Mouse (Mus musculus) midbrain, embryonic 16.5 days (tissue): ENCODE data around the gene Gm49369. TPM values are rescaled to one million over a fixed set of nuclear protein-coding genes. Genes with fewer than 3 reads are reported as not detected.

Source experiments
- ATAC-seq: fragments of 200-750 bp; cut with Nextera tagmentation; 2 replicates; pipeline ENCODE4 v1.8.0; 2017; ENCODE audit warnings: moderate TSS enrichment
- H3K27ac ChIP-seq: fragments of 300-500 bp; sonication (generic); 2 replicates; pipeline ENCODE4 v1.5.1; 2014; ENCODE audit warnings: mild to moderate bottlenecking, low read length, mixed read lengths
- H3K27me3 ChIP-seq: fragments of 300-500 bp; sonication (generic); 2 replicates; pipeline ENCODE4 v1.6.1; 2014; ENCODE audit warnings: low read depth, low read length, mixed read lengths; ENCODE audit not compliant: control insufficient read depth, insufficient read depth
- H3K36me3 ChIP-seq: fragments of 300-500 bp; sonication (generic); 2 replicates; pipeline ENCODE4 v1.6.1; 2014; ENCODE audit warnings: mild to moderate bottlenecking, low read length, moderate library complexity, mixed read lengths; ENCODE audit not compliant: control insufficient read depth, insufficient read depth
- H3K4me1 ChIP-seq: fragments of 300-500 bp; sonication (generic); 2 replicates; pipeline ENCODE4 v1.6.1; 2014; ENCODE audit warnings: mild to moderate bottlenecking, low read length, mixed read lengths; ENCODE audit not compliant: control insufficient read depth, insufficient read depth
- H3K4me2 ChIP-seq: fragments of 300-500 bp; sonication (generic); 2 replicates; pipeline ENCODE4 v1.6.1; 2014; ENCODE audit warnings: mild to moderate bottlenecking, low read length, mixed read lengths
- H3K4me3 ChIP-seq: fragments of 300-500 bp; sonication (generic); 2 replicates; pipeline ENCODE4 v1.5.1; 2014; ENCODE audit warnings: low read depth, mild to moderate bottlenecking, low read length, moderate library complexity, mixed read lengths
- H3K9ac ChIP-seq: fragments of 300-500 bp; sonication (generic); 2 replicates; pipeline ENCODE4 v1.6.1; 2014; ENCODE audit warnings: low read depth, low read length, mixed read lengths
- H3K9me3 ChIP-seq: fragments of 300-500 bp; sonication (generic); replicated peaks from 2 replicates; pipeline ENCODE4 v1.6.1; 2014; ENCODE audit warnings: mild to moderate bottlenecking, low read length, mixed read lengths; ENCODE audit not compliant: control insufficient read depth, poor library complexity, severe bottlenecking
- WGBS: fragments of 180-500 bp; shearing (Covaris S2); extraction: QIAGEN DNeasy Blood & Tissue Kit; methylation state at CpG from one replicate; pipeline ENCODE4 v1.1.7; 2014; 5-methylcytosine and 5-hydroxymethylcytosine counted together
- polyA plus RNA-seq: library from polyadenylated mRNA; unstranded; fragments of >200 nt; fragmentation: Nextera tagmentation; extraction: Ambion mirVana; gene quantifications from 2 replicates; pipeline ENCODE4 v1.2.1, GENCODE M21; 2015

The Gm49369 gene
- polyA plus RNA-seq, 1 experiment from 2014 or later, result 2.5 TPM

DNA sequence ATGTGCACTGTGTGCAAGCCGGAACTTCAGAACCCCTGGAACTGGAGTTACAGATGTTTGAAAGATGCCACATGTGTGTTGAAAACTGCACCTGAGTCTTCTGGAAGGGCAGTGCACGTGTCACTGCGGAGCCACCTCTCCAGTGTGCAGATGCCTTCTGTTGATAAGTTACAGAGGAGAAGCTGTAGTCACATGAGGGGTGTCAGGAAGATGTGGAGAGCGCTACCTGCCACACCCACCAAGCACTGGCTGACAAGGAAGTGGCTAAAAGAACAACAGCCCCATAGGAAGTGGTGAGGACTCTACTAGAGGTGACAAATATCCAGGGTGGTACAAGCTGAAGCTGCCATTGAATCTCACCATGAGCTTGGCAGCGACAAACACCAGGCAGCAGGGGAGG, 28.6 kb downstream of the Gm49369 start:
- 84% methylated on average over 5 of the region's 5 CpGs for WGBS
- Histone ChIP-seq H3K9ac (no peak overlapping the region), H3K36me3 (no peaks in the 10 kb centered on the region), H3K4me2 (no peak overlapping the region), H3K9me3 (no peaks in the 10 kb centered on the region), H3K27ac (no peak overlapping the region), H3K4me1 (peaks cover 5% of the 10 kb centered on the region; the same call in 1 of the 2 replicates), H3K27me3 (no peaks in the 10 kb centered on the region), H3K4me3 (no peak overlapping the region)
- ATAC-seq, result no peak

DNA sequence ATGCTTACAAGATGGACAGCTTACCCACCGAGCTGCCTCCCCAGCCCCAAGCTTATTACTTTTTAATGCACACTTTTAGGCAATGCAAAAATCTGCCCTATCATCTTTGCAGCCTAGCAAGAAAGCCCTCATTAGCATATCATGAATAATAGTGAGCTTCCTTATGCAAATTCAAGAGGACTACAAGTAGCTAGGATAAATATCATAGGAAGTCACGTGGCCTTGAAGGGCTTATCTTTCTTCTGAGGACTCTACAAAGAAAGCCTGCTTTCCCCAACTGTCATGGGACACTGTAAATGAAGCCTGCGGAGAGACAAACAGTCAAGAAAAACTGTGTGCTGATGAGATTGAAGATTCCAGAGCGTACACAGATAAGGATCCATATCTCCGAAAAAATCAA, 30.9 kb downstream of the Gm49369 start:
- ATAC-seq, result peak; percentile 70; the same call in 1 of the 2 replicates
- Histone ChIP-seq H3K4me3 (no peak overlapping the region), H3K36me3 (no peaks in the 10 kb centered on the region), H3K9ac (no peak overlapping the region), H3K4me1 (peaks cover 5% of the 10 kb centered on the region; the same call in 1 of the 2 replicates), H3K27me3 (no peaks in the 10 kb centered on the region), H3K27ac (peak overlapping the region; percentile 31; the same call in 1 of the 2 replicates), H3K9me3 (no peaks in the 10 kb centered on the region), H3K4me2 (no peak overlapping the region)
- WGBS, result 40% methylated on average over 5 of the region's 5 CpGs

DNA sequence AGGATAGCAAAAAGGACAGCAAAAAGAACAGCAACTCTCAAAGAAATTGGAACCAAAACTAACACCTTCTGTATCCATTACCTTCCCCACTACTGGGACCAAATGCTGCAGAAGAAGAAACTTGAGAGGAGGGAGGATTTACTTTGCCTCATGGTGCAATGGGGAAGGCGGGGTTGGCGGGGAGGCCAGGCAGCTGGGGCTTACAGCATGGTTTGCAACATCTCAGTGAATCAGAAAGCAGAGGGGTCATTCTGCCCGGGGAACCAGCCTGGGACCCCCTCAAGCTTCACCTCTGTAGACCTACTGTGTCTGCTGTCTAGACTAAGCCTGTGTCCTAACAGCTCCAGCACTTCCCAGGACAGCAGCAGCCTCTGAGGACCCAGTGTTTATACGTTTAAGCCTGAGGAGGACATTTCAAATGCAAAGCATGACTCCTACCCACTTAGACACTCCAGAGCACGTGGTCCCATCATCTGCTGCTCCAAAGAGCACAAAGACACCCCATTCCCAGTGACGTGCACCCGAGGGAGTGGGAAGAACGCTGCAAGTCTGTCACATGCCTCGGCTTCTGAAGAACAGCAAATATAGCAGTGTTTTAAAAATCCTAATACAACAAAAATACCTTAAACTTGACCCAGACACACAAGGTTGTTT, 33.0 kb downstream of the Gm49369 start:
- Histone ChIP-seq H3K4me3 (no peak overlapping the region), H3K4me2 (no peak overlapping the region), H3K36me3 (no peaks in the 10 kb centered on the region), H3K9me3 (no peaks in the 10 kb centered on the region), H3K27ac (no peak overlapping the region), H3K27me3 (no peaks in the 10 kb centered on the region), H3K4me1 (peaks cover 5% of the 10 kb centered on the region; the same call in 1 of the 2 replicates), H3K9ac (no peak overlapping the region)
- ATAC-seq, result peak; percentile 84
- 14% methylated on average over 9 of the region's 9 CpGs for WGBS

DNA sequence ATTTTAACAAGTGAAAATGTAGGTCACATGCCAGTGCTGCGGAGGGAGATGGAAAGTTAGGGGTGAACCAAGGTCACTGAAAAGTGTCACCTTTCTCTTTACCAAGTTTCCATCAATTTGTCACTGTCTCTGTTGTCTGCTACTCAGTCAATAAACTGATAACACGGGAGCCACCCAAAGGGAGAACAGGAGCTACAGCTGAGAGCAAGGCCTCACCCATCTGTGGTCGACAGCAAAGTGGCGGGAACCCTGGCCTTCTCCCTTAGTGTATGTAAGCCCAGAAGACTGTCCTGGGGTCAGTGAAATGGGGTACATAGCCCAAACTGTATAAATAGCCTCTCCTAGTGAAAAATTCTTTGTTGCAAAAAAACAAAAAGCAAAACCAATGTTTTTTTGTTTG, 34.9 kb downstream of the Gm49369 start:
- Histone ChIP-seq H3K27me3 (no peaks in the 10 kb centered on the region), H3K4me1 (peaks cover 5% of the 10 kb centered on the region; the same call in 1 of the 2 replicates), H3K4me3 (no peak overlapping the region), H3K9ac (no peak overlapping the region), H3K9me3 (no peaks in the 10 kb centered on the region), H3K36me3 (no peaks in the 10 kb centered on the region), H3K4me2 (no peak overlapping the region), H3K27ac (no peak overlapping the region)
- no peak for ATAC-seq
- WGBS, result 85% methylated on average over 4 of the region's 4 CpGs

DNA sequence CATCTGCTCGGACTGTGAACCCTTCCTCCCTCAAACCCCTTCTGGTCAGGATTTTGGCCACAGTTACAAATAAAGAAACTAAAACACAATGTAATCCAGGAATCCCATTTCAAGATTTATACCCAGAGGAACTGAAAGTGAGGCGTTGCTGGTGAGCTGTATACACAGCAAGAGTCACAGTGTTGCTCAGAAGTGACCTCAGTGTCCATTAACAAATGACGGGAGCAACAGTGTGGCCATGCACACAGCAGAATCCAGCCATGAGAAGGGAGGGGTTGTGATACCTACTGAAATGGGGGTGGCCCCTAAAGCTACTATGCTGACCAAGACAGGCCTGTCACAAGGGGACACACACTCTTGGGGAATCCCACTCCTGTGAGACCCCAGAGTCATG, 40.2 kb downstream of the Gm49369 start:
- H3K4me3 ChIP-seq, result no peak overlapping the region
- H3K9ac ChIP-seq, result no peak overlapping the region
- WGBS, result 81% methylated on average over 3 of the region's 3 CpGs
- ATAC-seq, result no peak
- H3K36me3 ChIP-seq, result no peaks in the 10 kb centered on the region
- H3K27me3 ChIP-seq, result no peaks in the 10 kb centered on the region
- no peaks in the 10 kb centered on the region for H3K4me1 ChIP-seq
- no peaks in the 10 kb centered on the region for H3K9me3 ChIP-seq
- H3K27ac ChIP-seq, result no peak overlapping the region
- no peak overlapping the region for H3K4me2 ChIP-seq

DNA sequence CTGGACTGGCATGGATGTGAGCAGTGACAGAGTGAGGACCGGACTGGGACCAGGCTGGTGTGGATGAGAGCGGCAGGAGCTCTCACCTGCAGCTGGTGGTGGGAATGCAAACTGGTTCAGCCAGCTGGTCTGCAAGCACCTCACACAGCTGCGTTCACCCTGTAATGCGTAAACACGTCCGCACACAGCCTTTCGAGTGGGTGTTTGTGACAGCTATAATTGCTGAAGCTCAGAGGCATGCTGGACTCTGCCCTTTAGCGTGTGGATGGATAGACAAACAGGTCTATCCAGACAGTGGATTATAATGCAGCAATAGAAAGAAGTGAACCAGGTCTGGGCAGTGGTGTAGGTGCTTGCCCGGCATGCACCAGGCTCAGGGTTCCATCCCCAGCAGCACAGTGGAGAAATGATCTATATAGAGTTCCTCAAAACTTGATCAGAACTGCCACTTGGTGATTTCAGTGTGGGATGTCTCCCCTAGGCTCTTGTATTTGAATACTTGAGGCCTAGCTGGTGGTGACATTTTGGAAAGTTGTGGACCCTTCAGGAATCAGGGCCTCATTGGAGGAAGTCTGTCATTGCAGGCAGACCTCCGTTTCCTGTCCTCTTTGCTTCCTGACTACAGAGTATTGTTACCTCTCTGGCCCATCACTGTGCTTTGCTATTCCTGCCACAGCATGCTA, 40.8 kb downstream of the Gm49369 start:
- H3K4me1 ChIP-seq, result no peaks in the 10 kb centered on the region
- H3K4me3 ChIP-seq, result no peak overlapping the region
- H3K9me3 ChIP-seq, result no peaks in the 10 kb centered on the region
- no peaks in the 10 kb centered on the region for H3K36me3 ChIP-seq
- H3K27me3 ChIP-seq, result no peaks in the 10 kb centered on the region
- no peak overlapping the region for H3K4me2 ChIP-seq
- H3K27ac ChIP-seq, result no peak overlapping the region
- no peak for ATAC-seq
- H3K9ac ChIP-seq, result no peak overlapping the region
- 79% methylated on average over 10 of the region's 10 CpGs for WGBS

DNA sequence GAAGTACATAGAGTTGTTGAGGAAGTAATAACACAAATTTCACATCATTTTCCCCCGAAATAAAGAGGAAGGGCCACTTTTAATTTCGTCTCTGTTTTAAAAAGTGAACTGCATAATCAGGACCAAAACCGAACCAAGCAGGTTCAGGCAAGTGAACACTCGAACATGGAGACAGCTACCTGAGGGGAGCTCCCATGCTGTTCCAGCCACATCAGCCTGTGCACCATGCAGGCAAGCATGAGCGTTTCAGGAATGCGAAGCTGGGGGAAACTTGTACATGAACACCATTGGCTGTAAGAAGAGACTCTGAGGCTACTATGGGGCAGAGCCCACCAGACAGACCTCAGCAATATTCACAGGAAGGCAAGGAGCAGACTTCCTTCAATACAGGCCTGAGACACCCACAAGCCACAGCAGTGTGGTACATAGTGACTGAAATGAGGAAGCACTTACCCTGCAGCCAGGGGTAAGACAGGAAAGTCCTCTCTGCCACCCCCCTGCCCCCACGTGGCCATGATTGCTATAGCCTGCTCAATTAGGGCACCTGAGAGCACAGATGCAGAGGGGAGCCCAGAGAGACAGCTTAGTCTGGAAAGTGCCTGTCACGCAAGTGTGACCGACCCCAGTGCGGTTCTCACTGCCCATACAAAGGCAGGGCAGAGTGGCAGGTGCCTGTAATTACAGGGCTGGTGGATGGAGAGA, 42.0 kb downstream of the Gm49369 start:
- Histone ChIP-seq H3K4me1 (no peaks in the 10 kb centered on the region), H3K36me3 (no peaks in the 10 kb centered on the region), H3K9ac (no peak overlapping the region), H3K9me3 (no peaks in the 10 kb centered on the region), H3K27ac (no peak overlapping the region), H3K27me3 (no peaks in the 10 kb centered on the region), H3K4me3 (no peak overlapping the region), H3K4me2 (no peak overlapping the region)
- WGBS, result 61% methylated on average over 10 of the region's 10 CpGs
- no peak for ATAC-seq

DNA sequence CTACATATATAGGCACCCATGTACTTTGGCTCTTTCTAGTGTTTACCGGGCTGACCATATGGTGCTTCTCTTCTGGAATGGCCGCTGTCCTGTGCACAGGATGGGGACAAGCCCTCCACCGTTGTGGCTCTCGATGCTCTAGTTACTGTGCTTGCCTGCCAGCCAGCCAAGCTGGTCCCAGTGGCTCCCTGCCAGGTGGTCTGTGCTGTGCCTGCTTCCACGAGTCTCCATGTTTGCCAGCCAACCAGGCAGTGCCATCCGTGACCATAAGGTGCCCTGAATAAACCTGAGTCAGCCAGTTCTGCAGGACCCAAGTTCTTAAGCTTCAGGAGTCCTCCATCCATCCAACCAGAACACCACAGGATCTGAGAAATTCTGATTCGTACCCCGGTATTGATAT, 47.3 kb downstream of the Gm49369 start:
- no peak for ATAC-seq
- H3K27me3 ChIP-seq, result no peaks in the 10 kb centered on the region
- no peak overlapping the region for H3K27ac ChIP-seq
- H3K4me3 ChIP-seq, result no peak overlapping the region
- no peaks in the 10 kb centered on the region for H3K36me3 ChIP-seq
- H3K9ac ChIP-seq, result no peak overlapping the region
- no peaks in the 10 kb centered on the region for H3K9me3 ChIP-seq
- H3K4me1 ChIP-seq, result no peaks in the 10 kb centered on the region
- 77% methylated on average over 8 of the region's 8 CpGs for WGBS
- no peak overlapping the region for H3K4me2 ChIP-seq

DNA sequence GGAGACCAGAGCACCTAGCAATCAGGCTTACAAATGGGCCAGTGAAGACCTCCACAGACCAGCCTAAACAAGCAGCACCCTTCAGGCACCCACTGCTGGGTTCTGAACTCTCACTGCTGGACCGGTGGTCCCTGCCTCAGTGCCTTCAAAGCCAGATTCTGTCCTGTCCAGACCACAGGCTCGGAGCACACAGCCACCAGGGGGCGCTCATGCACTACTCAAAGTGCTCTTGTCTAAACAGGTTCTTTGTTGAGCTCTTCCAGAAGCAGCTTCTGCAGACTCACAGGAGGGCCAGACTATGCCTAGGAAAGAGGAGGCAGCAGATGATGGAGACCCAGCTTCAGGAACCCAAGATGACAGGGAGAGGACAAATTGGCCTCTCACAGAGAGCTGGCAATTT, 48.2 kb downstream of the Gm49369 start:
- peak; percentile 85 for ATAC-seq
- WGBS, result 3% methylated on average over 3 of the region's 3 CpGs

More for the DNA sequence above, 48.2 kb downstream of the Gm49369 start:
- Histone ChIP-seq H3K4me2 (no peak overlapping the region), H3K9ac (peak overlapping the region; percentile 23; the same call in 1 of the 2 replicates), H3K4me1 (no peaks in the 10 kb centered on the region), H3K36me3 (no peaks in the 10 kb centered on the region), H3K9me3 (no peaks in the 10 kb centered on the region), H3K27me3 (no peaks in the 10 kb centered on the region), H3K4me3 (no peak overlapping the region), H3K27ac (no peak overlapping the region)
